Mouse (Mus musculus) spleen, adult 2 months (tissue): ENCODE measurements at regions not wholly inside any gene's neighbourhood (a gene's known extent, or its start where the extent isn't known, plus 50 kb on each side); places are given as distances from the start of the nearest gene placed in this dataset.
A peak's percentile ranks its signal among the peaks of the same experiment; 100 is the strongest.

Source experiments
- DNase-seq, 2 experiments: peaks; one replicate each; pipeline versions ENCODE4 v3.0.0 to v3.0.0-alpha.2; 2012 to 2021; ENCODE audit warnings: low spot score in 2 of 2, low read depth in 1 of 2
- H3K27ac ChIP-seq: fragments of 200-500 bp; 2 replicates; pipeline ENCODE4 v1.5.1; 2012; ENCODE audit warnings: low read length, inconsistent platforms; ENCODE audit not compliant: insufficient read depth
- H3K27me3 ChIP-seq: fragments of 200-500 bp; 2 replicates; pipeline ENCODE4 v1.6.1; 2012; ENCODE audit warnings: mild to moderate bottlenecking, moderate library complexity, low read length, inconsistent platforms; ENCODE audit not compliant: control insufficient read depth, insufficient read depth
- H3K36me3 ChIP-seq: fragments of 200-500 bp; 2 replicates; pipeline ENCODE4 v1.6.1; 2012; ENCODE audit warnings: mild to moderate bottlenecking, low read length, inconsistent platforms; ENCODE audit not compliant: control insufficient read depth, insufficient read depth
- H3K4me1 ChIP-seq: fragments of 200-500 bp; 2 replicates; pipeline ENCODE4 v1.6.1; 2011; ENCODE audit warnings: inconsistent platforms; ENCODE audit not compliant: control insufficient read depth, insufficient read depth, insufficient read length
- H3K4me3 ChIP-seq: fragments of 200-500 bp; 2 replicates; pipeline ENCODE4 v1.5.1; 2011; ENCODE audit warnings: mild to moderate bottlenecking, inconsistent platforms; ENCODE audit not compliant: insufficient read depth, insufficient read length; ENCODE audit errors: extremely low read depth
- CTCF ChIP-seq: fragments of 200-500 bp; IDR thresholded peaks from 2 replicates; pipeline ENCODE4 v1.5.1; 2011; ENCODE audit warnings: mild to moderate bottlenecking, inconsistent platforms; ENCODE audit not compliant: insufficient read depth, insufficient read length, insufficient replicate concordance; ENCODE audit errors: extremely low read depth
- POLR2A ChIP-seq: fragments of 200-500 bp; IDR thresholded peaks from 2 replicates; pipeline ENCODE4 v1.6.1; 2011; ENCODE audit warnings: low read depth, low read length, inconsistent platforms
- WGBS: fragments of 180-500 bp; shearing (Covaris S2); methylation state at CpG from one replicate; pipeline ENCODE4 v1.1.7; 2018; 5-methylcytosine and 5-hydroxymethylcytosine counted together

DNA sequence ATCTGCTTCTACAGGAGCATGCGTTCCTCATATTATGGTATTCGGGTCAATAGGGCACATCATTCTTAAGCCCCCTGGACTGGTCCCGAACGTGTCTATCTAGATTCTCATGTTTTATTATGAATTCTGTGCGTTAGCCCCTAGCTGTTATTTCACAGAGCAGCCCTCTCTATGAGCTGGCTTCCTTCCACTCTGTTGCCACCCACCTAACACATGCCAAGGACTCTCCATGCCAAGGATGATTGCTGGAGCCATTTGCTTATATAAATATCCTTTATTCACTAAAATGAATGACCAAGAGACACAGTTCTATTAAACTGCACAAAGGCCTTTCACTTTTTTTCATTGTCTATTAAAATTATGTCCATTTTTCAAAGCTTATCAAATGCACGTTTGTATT, 162.1 kb upstream of the Esrrg start:
- no peak for TF ChIP-seq CTCF
- no peak for TF ChIP-seq POLR2A
- Histone ChIP-seq H3K27ac (no peak overlapping the region), H3K4me3 (no peak overlapping the region), H3K27me3 (no peaks in the 10 kb centered on the region), H3K4me1 (no peaks in the 10 kb centered on the region), H3K36me3 (no peaks in the 10 kb centered on the region)
- 88% methylated on average over 6 of the region's 6 CpGs for WGBS
- no peak for DNase-seq

DNA sequence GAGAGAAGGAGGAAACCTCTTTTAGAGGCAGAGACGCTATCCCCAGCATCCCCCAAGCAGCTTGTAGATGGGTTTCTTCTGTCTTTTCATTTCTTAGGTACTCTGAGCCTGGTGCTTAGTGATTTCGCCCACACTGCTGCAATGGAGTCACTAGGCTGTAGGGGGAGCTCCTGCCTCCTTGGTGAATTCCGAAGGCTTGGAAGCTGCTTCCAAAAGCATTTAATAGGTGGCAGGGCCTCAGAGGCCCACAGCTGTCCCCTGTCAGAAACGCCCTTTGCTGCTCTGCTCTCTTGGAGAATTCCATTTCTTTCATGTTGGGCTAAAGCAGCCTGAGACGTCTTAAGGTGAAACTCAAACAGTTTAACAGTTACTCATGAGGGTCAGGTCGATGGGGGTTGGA, 160.4 kb upstream of the Esrrg start:
- no peak for DNase-seq
- H3K27ac ChIP-seq = no peak overlapping the region
- no peaks in the 10 kb centered on the region for H3K36me3 ChIP-seq
- WGBS = 30% methylated on average over 6 of the region's 6 CpGs
- H3K4me3 ChIP-seq = no peak overlapping the region
- no peaks in the 10 kb centered on the region for H3K27me3 ChIP-seq
- TF ChIP-seq POLR2A (no peak), CTCF (peak; percentile 6; the same call in 1 of the 2 replicates)
- H3K4me1 ChIP-seq = no peaks in the 10 kb centered on the region

DNA sequence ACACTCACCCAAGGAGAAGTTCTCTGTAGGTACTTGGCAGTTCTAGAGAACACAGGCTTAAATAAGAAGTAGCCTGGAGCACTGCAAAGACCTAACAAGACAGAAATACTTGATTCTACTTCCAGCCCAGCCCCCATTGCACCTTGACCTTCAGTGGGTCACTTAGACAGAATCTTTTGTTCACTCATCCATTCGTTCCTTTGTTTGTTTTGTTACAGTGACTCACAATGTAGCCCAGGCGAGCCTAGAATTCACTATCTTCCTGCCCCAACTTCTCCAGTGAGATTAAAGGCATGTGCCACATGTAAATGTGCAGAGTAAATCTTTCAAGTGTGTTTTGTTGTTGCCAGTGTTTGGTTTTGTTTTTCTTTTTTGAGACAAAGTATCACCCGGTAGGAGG, 158.5 kb upstream of the Esrrg start:
- no peak overlapping the region for H3K27ac ChIP-seq
- H3K4me1 ChIP-seq = no peaks in the 10 kb centered on the region
- H3K27me3 ChIP-seq = no peaks in the 10 kb centered on the region
- TF ChIP-seq CTCF = no peak
- no peak for TF ChIP-seq POLR2A
- no peak for DNase-seq
- H3K36me3 ChIP-seq = no peaks in the 10 kb centered on the region
- no peak overlapping the region for H3K4me3 ChIP-seq
- WGBS = 92% methylated on average over 3 of the region's 3 CpGs

DNA sequence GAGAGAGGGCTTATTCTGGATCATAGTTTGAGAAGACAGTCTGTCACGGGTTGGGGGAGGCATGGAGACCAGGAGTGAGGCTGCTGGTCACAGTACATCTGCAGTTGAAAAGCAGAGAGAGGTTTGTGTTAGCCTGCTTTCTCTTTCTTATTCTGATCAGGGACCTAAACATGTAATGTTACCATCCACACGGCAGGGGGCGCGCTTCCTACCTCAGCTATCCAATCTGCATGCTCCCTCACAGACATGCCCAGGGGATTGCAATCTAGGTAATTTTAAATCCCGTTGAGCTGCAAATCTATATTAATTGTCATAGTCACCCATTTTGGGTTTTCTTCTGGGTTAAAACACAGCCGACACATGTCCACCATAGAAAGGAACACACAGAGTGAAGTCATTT, 156.4 kb upstream of the Esrrg start:
- TF ChIP-seq POLR2A (no peak), CTCF (peak; percentile 32; the same call in 1 of the 2 replicates)
- no peak for DNase-seq
- H3K36me3 ChIP-seq = no peaks in the 10 kb centered on the region
- H3K4me1 ChIP-seq = no peaks in the 10 kb centered on the region
- H3K27ac ChIP-seq = no peak overlapping the region
- H3K4me3 ChIP-seq = no peak overlapping the region
- 34% methylated on average over 6 of the region's 6 CpGs for WGBS
- no peaks in the 10 kb centered on the region for H3K27me3 ChIP-seq

DNA sequence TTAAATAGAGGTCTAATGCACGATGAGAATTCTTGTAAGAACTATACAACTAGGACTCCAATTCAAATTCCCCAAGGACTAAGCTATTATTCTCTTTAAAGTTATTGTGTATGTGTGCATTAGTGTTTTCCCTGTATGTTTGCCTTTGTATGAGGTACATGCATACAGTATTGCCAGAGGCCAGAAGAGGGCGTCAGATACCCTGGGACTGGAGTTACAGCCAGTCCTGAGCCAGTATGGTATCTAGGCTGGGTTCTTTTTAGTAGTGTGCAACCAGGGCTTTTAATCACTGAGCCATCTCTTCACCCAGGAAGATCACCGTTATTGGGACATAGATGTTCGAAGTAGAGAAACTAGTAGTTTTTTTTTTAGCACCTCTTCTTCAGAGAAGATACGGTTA, 154.2 kb upstream of the Esrrg start:
- no peaks in the 10 kb centered on the region for H3K27me3 ChIP-seq
- TF ChIP-seq CTCF (no peak), POLR2A (no peak)
- H3K4me3 ChIP-seq = no peak overlapping the region
- H3K4me1 ChIP-seq = no peaks in the 10 kb centered on the region
- no peaks in the 10 kb centered on the region for H3K36me3 ChIP-seq
- WGBS = 69% methylated on average over 5 of the region's 5 CpGs
- no peak for DNase-seq
- H3K27ac ChIP-seq = no peak overlapping the region

DNA sequence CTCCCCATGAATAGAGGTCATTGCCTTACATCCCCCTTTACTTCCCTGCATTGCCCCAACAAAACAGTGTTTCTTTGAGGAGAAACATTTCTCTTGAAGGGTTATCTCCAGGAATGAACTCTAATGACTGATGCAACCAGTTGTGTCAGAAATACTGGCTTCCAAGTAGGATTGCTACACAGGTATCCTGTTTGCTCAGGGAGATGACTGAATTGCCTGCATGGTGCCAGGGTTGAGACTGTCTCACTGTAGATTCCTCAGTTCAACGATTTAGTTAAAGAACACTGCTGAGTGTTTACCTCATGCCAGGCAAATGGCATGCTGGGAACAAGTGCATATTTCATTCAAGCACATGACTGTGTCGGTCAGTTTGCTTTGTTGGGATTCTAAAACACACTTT, 123.8 kb upstream of the Esrrg start:
- Histone ChIP-seq H3K27ac (no peak overlapping the region), H3K27me3 (no peaks in the 10 kb centered on the region), H3K4me1 (no peaks in the 10 kb centered on the region), H3K36me3 (no peaks in the 10 kb centered on the region), H3K4me3 (no peak overlapping the region)
- WGBS = 76% methylated on average over 2 of the region's 2 CpGs
- no peak for DNase-seq
- TF ChIP-seq CTCF = no peak
- TF ChIP-seq POLR2A = no peak

DNA sequence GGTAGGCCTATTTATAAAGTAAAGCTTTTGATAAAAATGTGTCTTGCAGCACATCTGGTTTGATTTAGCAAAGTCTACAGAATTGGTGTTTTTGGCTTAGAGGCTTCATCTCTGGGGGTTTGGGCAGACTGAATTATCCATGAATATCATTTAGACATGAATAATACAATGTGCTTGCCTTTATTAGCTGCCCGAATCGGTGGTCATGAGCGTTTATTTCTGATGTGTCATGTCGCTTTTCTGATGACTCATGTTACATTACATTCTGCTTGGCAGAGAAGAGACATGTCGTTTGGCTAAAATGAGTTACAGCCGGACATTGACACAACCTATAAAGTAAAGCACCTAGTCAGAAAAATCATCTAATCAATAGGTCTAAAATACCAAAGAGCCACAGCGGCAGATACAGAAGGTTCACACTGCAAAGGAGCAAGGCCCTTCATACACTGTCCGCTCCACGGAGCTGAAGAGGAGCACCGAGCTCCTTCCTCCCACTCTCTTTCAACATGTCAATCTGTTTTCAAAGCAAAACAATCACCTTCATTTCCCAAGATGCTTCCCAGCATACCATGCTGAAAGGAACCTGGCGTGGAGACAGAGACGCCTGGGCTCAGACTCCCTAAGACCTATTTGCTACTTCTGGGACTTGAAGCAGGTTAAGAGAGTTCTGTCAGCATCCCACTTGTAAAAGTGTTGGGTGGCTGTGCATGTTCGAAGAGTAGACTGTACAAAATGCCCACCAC, 120.5 kb upstream of the Esrrg start:
- Histone ChIP-seq H3K27me3 (no peaks in the 10 kb centered on the region), H3K36me3 (no peaks in the 10 kb centered on the region), H3K4me1 (no peaks in the 10 kb centered on the region), H3K27ac (no peak overlapping the region), H3K4me3 (no peak overlapping the region)
- 86% methylated on average over 13 of the region's 13 CpGs for WGBS
- TF ChIP-seq CTCF (no peak), POLR2A (no peak)
- no peak for DNase-seq
